Mouse (Mus musculus) brain, embryonic 14.5 days (tissue): Measurements from ENCODE around the gene Duoxa2.

Source experiments
- CTCF ChIP-seq: fragments of 200-500 bp; IDR thresholded peaks from 2 replicates; pipeline ENCODE4 v1.5.1; 2012; ENCODE audit warnings: inconsistent platforms, mild to moderate bottlenecking, moderate library complexity, borderline replicate concordance; ENCODE audit not compliant: insufficient read depth, insufficient read length; ENCODE audit errors: extremely low read depth
- POLR2A ChIP-seq: fragments of 200-500 bp; IDR thresholded peaks from 2 replicates; pipeline ENCODE4 v1.6.1; 2012; ENCODE audit warnings: mild to moderate bottlenecking, inconsistent platforms, borderline replicate concordance; ENCODE audit not compliant: poor library complexity, insufficient read depth, insufficient read length, severe bottlenecking; ENCODE audit errors: extremely low read depth

DNA sequence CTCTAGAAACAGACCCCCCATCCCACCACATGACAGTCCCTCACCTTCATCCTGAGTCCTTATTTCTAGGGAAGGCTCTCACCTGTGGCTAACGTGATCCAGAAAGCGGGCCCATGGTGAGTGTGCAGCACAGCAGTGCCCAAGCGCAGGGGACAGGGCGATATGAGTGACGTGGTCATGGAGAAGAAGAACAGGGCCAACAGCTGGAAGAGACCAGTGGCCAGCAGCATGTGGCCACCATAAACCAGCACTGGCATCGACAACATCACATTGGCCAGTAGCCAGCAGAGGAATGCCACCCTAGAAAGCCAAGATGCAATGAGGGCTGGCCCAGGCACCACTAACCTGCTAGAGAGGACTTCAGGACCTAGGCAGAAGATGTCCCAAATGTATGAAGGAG, 5.8 kb downstream of the Duoxa2 start:
- TF ChIP-seq CTCF (no peak), POLR2A (no peak)
